ENCODE assay signal across 8 mouse cellular contexts in the genomic region with DNA sequence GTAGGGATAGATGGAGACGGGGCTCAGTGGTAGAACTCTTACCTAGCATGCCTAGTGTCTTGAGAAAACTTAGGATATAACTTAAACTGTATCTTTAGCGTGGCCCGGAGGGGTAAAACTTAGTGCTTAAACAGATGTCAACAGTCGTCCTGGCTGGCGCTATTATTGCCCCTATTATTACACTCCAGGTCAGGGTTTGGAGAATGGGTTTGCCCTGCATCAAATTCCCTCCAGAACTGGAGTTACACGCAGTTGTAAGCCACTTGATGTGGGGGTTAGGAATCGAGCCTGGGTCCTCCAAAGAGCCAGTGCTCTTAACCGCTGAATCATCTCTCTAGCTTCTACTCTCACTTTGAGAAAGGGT. TPM values are rescaled to one million over a fixed set of nuclear protein-coding genes. Genes with fewer than 3 reads are reported as not detected.
A peak's percentile ranks its signal among the peaks of the same experiment; 100 is the strongest.
DNase-seq lines count a peak whose midpoint lies in the region; ATAC-seq and TF ChIP-seq lines count a peak whose summit lies in the region.

No protein-coding gene starts in this region.

- peak; percentile 39; the same call in 1 of the 2 replicates for ATAC-seq in frontal cortex, adult (ENCODE audit: low TSS enrichment)
- peak; percentile 34; the same call in 1 of the 2 replicates for ATAC-seq in limb, embryonic 14.5 days (ENCODE audit: low FRiP score, low read depth)
- no peak; the same call in 1 of the 2 replicates for ATAC-seq in stomach, embryonic 15.5 days (ENCODE audit: insufficient read depth, low FRiP score, low read depth)

- TF ChIP-seq POLR2A in spleen, adult 2 months (IDR thresholded peaks at IDR 0.05; ENCODE audit: low read depth, low read length), result no peak
- no peak for TF ChIP-seq POLR2A in limb, embryonic 14.5 days (IDR thresholded peaks at IDR 0.05; ENCODE audit: borderline replicate concordance, extremely low read depth, insufficient read depth, insufficient read length)

- no peak for DNase-seq in frontal cortex, postnatal 36 days (ENCODE audit: low spot score in 2 of 2)
- no peak for DNase-seq in spleen, adult 2 months (ENCODE audit: low read depth in 1 of 2, low spot score in 2 of 2)
- no peak for DNase-seq in spleen, postnatal 10 days (ENCODE audit: low spot score in 2 of 2)
- DNase-seq in limb, embryonic 14.5 days (ENCODE audit: low spot score), result no peak
- no peak for DNase-seq in yolk sac, embryonic 10.5 days (ENCODE audit: low spot score)
- DNase-seq in adrenal gland, postnatal 10 days, result no peak

- H3K36me3 ChIP-seq in spleen, adult 2 months (ENCODE audit: control insufficient read depth, insufficient read depth, low read length), result no peaks in the 10 kb centered on the region
- H3K36me3 ChIP-seq in limb, embryonic 14.5 days (ENCODE audit: control insufficient read depth, insufficient read depth, low read length), result peaks cover 28% of the 10 kb centered on the region
- peaks cover 15% of the 10 kb centered on the region for H3K36me3 ChIP-seq in stomach, embryonic 15.5 days

- TF ChIP-seq CTCF in spleen, adult 2 months (IDR thresholded peaks at IDR 0.05; ENCODE audit: extremely low read depth, insufficient read depth, insufficient read length, insufficient replicate concordance), result no peak

- peak overlapping the region; percentile 67 for H3K9ac ChIP-seq in limb, embryonic 14.5 days (ENCODE audit: low read depth, low read length, severe bottlenecking)
- H3K9ac ChIP-seq in stomach, embryonic 15.5 days, result peak overlapping the region; percentile 75; the same call in 1 of the 2 replicates

- H3K27ac ChIP-seq in spleen, adult 2 months (ENCODE audit: insufficient read depth, low read length), result no peak overlapping the region
- peak overlapping the region; percentile 1; the same call in 1 of the 2 replicates for H3K27ac ChIP-seq in limb, embryonic 14.5 days (replicated peaks; ENCODE audit: low read depth, low read length)
- H3K27ac ChIP-seq in stomach, embryonic 15.5 days, result peak overlapping the region; percentile 36; the same call in 1 of the 2 replicates

- WGBS in spleen, adult 2 months, result 8% methylated on average over 8 of the region's 8 CpGs
- WGBS in limb, embryonic 14.5 days, result 17% methylated on average over 8 of the region's 8 CpGs
- WGBS in stomach, embryonic 15.5 days, result 8% methylated on average over 8 of the region's 8 CpGs

- peak overlapping the region; percentile 81 for H3K4me3 ChIP-seq in spleen, adult 2 months (ENCODE audit: extremely low read depth, insufficient read depth, insufficient read length)
- H3K4me3 ChIP-seq in limb, embryonic 14.5 days (replicated peaks; ENCODE audit: low read length), result peak overlapping the region; percentile 78
- peak overlapping the region; percentile 84 for H3K4me3 ChIP-seq in stomach, embryonic 15.5 days (replicated peaks)

- no peaks in the 10 kb centered on the region for H3K27me3 ChIP-seq in spleen, adult 2 months (ENCODE audit: control insufficient read depth, insufficient read depth, low read length)
- no peaks in the 10 kb centered on the region for H3K27me3 ChIP-seq in limb, embryonic 14.5 days (ENCODE audit: control insufficient read depth, insufficient read depth, low read length)
- H3K27me3 ChIP-seq in stomach, embryonic 15.5 days (replicated peaks), result no peaks in the 10 kb centered on the region

- peak overlapping the region; percentile 67 for H3K4me2 ChIP-seq in limb, embryonic 14.5 days (replicated peaks; ENCODE audit: low read depth, low read length, severe bottlenecking)
- H3K4me2 ChIP-seq in stomach, embryonic 15.5 days, result peak overlapping the region; percentile 88

- H3K4me1 ChIP-seq in spleen, adult 2 months (ENCODE audit: control insufficient read depth, insufficient read depth, insufficient read length), result peaks cover 3% of the 10 kb centered on the region; the same call in 1 of the 2 replicates
- H3K4me1 ChIP-seq in limb, embryonic 14.5 days (ENCODE audit: control insufficient read depth, insufficient read depth, low read length), result peaks cover 8% of the 10 kb centered on the region; the same call in 1 of the 2 replicates
- peaks cover 3% of the 10 kb centered on the region for H3K4me1 ChIP-seq in stomach, embryonic 15.5 days

- no peaks in the 10 kb centered on the region for H3K9me3 ChIP-seq in limb, embryonic 14.5 days (ENCODE audit: control insufficient read depth, low read length)
- H3K9me3 ChIP-seq in stomach, embryonic 15.5 days, result no peaks in the 10 kb centered on the region

RNA-seq across cellular contexts. Expression of a gene that starts 0.3 kb away (rescaled TPM):
- polyA plus RNA-seq in spleen, adult 2 months (2012; rRNA removed), result 0.90 and 1.0 TPM in 2 replicates
- polyA plus RNA-seq in limb, embryonic 14.5 days (2012; rRNA removed), result 22.1 and 29.4 TPM in 2 replicates
- polyA plus RNA-seq in limb, embryonic 14.5 days (2014; fragmentation: Nextera tagmentation; extraction: Ambion mirVana), result 28.5 and 29.3 TPM in 2 replicates
- polyA plus RNA-seq in stomach, embryonic 15.5 days (2015; fragmentation: Nextera tagmentation; extraction: Ambion mirVana), result 28.0 and 33.9 TPM in 2 replicates
- total RNA-seq in adrenal gland, postnatal 10 days (2021), result 1 to 10 TPM; 4.5 to 6.2 TPM

RNA-seq across cellular contexts. Expression of a gene that starts 10.3 kb away (rescaled TPM):
- 7.7 and 8.5 TPM in 2 replicates for polyA plus RNA-seq in spleen, adult 2 months (2012; rRNA removed)
- polyA plus RNA-seq in limb, embryonic 14.5 days (2012; rRNA removed), result 131 and 135 TPM in 2 replicates
- 193 and 195 TPM in 2 replicates for polyA plus RNA-seq in limb, embryonic 14.5 days (2014; fragmentation: Nextera tagmentation; extraction: Ambion mirVana)
- polyA plus RNA-seq in stomach, embryonic 15.5 days (2015; fragmentation: Nextera tagmentation; extraction: Ambion mirVana), result 207 and 208 TPM in 2 replicates
- total RNA-seq in adrenal gland, postnatal 10 days (2021), result 10 to 100 TPM; 25.6 to 35.0 TPM

RNA-seq across cellular contexts. Expression of a gene that starts 31.6 kb away (rescaled TPM):
- 13.0 and 16.7 TPM in 2 replicates for polyA plus RNA-seq in spleen, adult 2 months (2012; rRNA removed)
- 48.4 and 57.9 TPM in 2 replicates for polyA plus RNA-seq in limb, embryonic 14.5 days (2012; rRNA removed)
- 113 and 117 TPM in 2 replicates for polyA plus RNA-seq in limb, embryonic 14.5 days (2014; fragmentation: Nextera tagmentation; extraction: Ambion mirVana)
- polyA plus RNA-seq in stomach, embryonic 15.5 days (2015; fragmentation: Nextera tagmentation; extraction: Ambion mirVana), result 184 TPM in 2 replicates
- total RNA-seq in adrenal gland, postnatal 10 days (2021), result 100 to 1,000 TPM; 235 to 250 TPM

RNA-seq across cellular contexts. Expression of a gene that starts 45.3 kb away (rescaled TPM):
- 7.2 and 7.4 TPM in 2 replicates for polyA plus RNA-seq in spleen, adult 2 months (2012; rRNA removed)
- polyA plus RNA-seq in limb, embryonic 14.5 days (2012; rRNA removed), result 59.4 and 60.3 TPM in 2 replicates
- polyA plus RNA-seq in limb, embryonic 14.5 days (2014; fragmentation: Nextera tagmentation; extraction: Ambion mirVana), result 94.8 and 96.4 TPM in 2 replicates
- polyA plus RNA-seq in stomach, embryonic 15.5 days (2015; fragmentation: Nextera tagmentation; extraction: Ambion mirVana), result 75.6 and 81.7 TPM in 2 replicates
- total RNA-seq in adrenal gland, postnatal 10 days (2021), result 10 to 100 TPM; 42.2 to 42.3 TPM

RNA-seq across cellular contexts. Expression of a gene that starts 57.2 kb away (rescaled TPM):
- 20.6 and 24.0 TPM in 2 replicates for polyA plus RNA-seq in spleen, adult 2 months (2012; rRNA removed)
- 69.0 and 69.2 TPM in 2 replicates for polyA plus RNA-seq in limb, embryonic 14.5 days (2012; rRNA removed)
- polyA plus RNA-seq in limb, embryonic 14.5 days (2014; fragmentation: Nextera tagmentation; extraction: Ambion mirVana), result 70.9 and 73.5 TPM in 2 replicates
- 58.4 and 64.3 TPM in 2 replicates for polyA plus RNA-seq in stomach, embryonic 15.5 days (2015; fragmentation: Nextera tagmentation; extraction: Ambion mirVana)
- total RNA-seq in adrenal gland, postnatal 10 days (2021), result 10 to 100 TPM; 47.4 to 47.5 TPM

Comparison
In these comparisons a context has a peak if more than half of its experiments do, and no peak if none do; other contexts are left out.
1. RNA of a gene that starts 0.3 kb away (polyA plus RNA-seq): 22.1 to 29.4 TPM in limb, embryonic 14.5 days and 28.0 to 33.9 TPM in stomach, embryonic 15.5 days; 0.90 to 1.0 TPM in spleen, adult 2 months; every median in the first group is over 10 times any median in the second.
2. RNA of a gene that starts 10.3 kb away (polyA plus RNA-seq): 207 to 208 TPM in stomach, embryonic 15.5 days and 131 to 195 TPM in limb, embryonic 14.5 days; 7.7 to 8.5 TPM in spleen, adult 2 months; every median in the first group is over 10 times any median in the second.
3. Peak in every context shown above with its lines, with median percentiles within 50 percentile points of each other: H3K4me3 ChIP-seq.